Mouse (Mus musculus): ENCODE data around the gene Fam160b1.

- no peak for TF ChIP-seq CTCF (IDR thresholded peaks at IDR 0.05; ENCODE audit: low read depth)
- no peak for TF ChIP-seq EP300 (IDR thresholded peaks at IDR 0.05; ENCODE audit: low read depth)
Measured at GRCm38 (mm10) chr19:57356273-57356672, 4.2 kb upstream of the Fam160b1 start.
